Mouse (Mus musculus): ENCODE data around the gene Wdfy3.

DNA sequence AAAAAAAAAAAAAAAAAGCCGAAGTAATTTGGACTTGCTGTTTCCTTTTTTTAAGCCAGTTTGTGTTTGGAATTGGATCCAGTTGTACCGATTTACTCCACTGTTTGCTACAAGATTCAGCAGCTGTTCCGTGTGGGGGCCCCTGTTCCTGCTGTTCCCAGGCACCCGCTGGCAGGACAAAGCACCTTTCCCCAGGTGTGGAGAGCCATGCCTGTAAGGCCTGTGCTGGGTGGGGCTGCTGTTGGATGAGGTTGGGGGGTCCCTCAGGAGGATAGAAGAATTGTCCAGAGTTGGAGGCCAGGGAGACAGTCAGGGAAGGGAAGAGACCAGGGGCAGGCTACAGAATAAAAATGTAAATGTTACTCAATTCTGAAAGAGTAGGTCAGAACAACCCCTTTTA lies 1.1 kb upstream of the Wdfy3 start:
- TF ChIP-seq CTCF (IDR thresholded peaks at IDR 0.05; ENCODE audit: low read depth), result no peak
- TF ChIP-seq EP300 (optimal IDR thresholded peaks at IDR 0.05), result no peak

All from stomach, postnatal 0 days (tissue).